Mouse (Mus musculus) olfactory bulb, adult 2 months (tissue): ENCODE results near the gene Fcrl5.

Experiments used
- CTCF ChIP-seq: fragments of 200-500 bp; IDR thresholded peaks from 2 replicates; pipeline ENCODE4 v1.5.1; 2012; ENCODE audit warnings: low read depth, mild to moderate bottlenecking, low read length, moderate library complexity; ENCODE audit not compliant: insufficient read depth
- POLR2A ChIP-seq: fragments of 200-500 bp; IDR thresholded peaks from 2 replicates; pipeline ENCODE4 v1.6.1; 2012; ENCODE audit warnings: mild to moderate bottlenecking, low read depth, low read length, moderate library complexity; ENCODE audit not compliant: insufficient read depth

DNA sequence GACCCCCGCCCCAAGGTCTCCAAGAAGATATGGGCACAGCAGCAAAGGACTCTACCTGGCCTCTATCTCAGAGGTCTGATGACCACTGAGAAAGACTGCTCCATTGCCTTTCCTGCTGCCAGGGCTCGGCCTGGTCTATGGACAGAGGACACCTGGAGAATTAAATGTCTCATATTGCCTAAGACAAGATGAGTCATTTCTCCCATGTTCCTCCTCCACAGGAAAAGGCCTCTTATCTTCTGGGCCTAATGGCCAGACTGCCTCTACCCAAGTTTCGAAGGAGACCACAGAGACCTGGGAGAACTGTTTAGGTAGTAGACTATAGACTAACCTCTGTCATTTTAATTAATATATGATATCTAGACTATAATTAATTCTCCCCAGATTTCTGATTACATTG is 29.9 kb downstream of the Fcrl5 start:
- no peak for TF ChIP-seq CTCF
- no peak for TF ChIP-seq POLR2A
